24 mouse cellular contexts compared by ENCODE assay signal in genomic region chr6:116406680-116407079, GRCm38 (mm10). TPM values are rescaled to one million over a fixed set of nuclear protein-coding genes. Genes with fewer than 3 reads are reported as not detected.
DNase-seq lines count a peak whose midpoint lies in the region; ATAC-seq and TF ChIP-seq lines count a peak whose summit lies in the region.
"Had no signal": no experiment of that assay in that cellular context is flagged by ENCODE, and none has a peak within 500 bp of the region (broad histone marks: within the 10 kb centered on the region; RNA-seq: fewer than 3 reads in every experiment).

No protein-coding gene starts in this region.

- no peak for TF ChIP-seq CTCF in heart, adult 2 months (IDR thresholded peaks at IDR 0.05)

- H3K27me3 ChIP-seq in heart, adult 2 months (ENCODE audit: control insufficient read depth, insufficient read depth, low read length) = no peaks in the 10 kb centered on the region
- no peaks in the 10 kb centered on the region for H3K27me3 ChIP-seq in neural tube, embryonic 12.5 days (replicated peaks)
- H3K27me3 ChIP-seq: embryonic facial prominence, embryonic 12.5 days; hindbrain, embryonic 15.5 days; intestine, embryonic 15.5 days; midbrain, embryonic 15.5 days had no signal

- intact Hi-C loops in heart, adult 2 months (cut with DNase I) = no loop called here

- no peak for TF ChIP-seq POLR2A in heart, adult 2 months (IDR thresholded peaks at IDR 0.05; ENCODE audit: insufficient read depth, low read depth, low read length)

- H3K9me3 ChIP-seq in neural tube, embryonic 12.5 days = no peaks in the 10 kb centered on the region
- H3K9me3 ChIP-seq: embryonic facial prominence, embryonic 12.5 days; heart, embryonic 10.5 days; hindbrain, embryonic 15.5 days; intestine, embryonic 15.5 days; midbrain, embryonic 15.5 days had no signal

- no peaks in the 10 kb centered on the region for H3K79me2 ChIP-seq in heart, adult 2 months (replicated peaks; ENCODE audit: control insufficient read depth, insufficient read depth, low read length)

- H3K9ac ChIP-seq in heart, adult 2 months (ENCODE audit: low read depth, low read length) = no peak overlapping the region
- no peak overlapping the region for H3K9ac ChIP-seq in neural tube, embryonic 12.5 days
- H3K9ac ChIP-seq: embryonic facial prominence, embryonic 12.5 days; hindbrain, embryonic 15.5 days; intestine, embryonic 15.5 days; midbrain, embryonic 15.5 days had no signal

- no peak for TF ChIP-seq EP300 in heart, adult 2 months (IDR thresholded peaks at IDR 0.05; ENCODE audit: insufficient read depth, low read depth, low read length)

- no peak overlapping the region for H3K27ac ChIP-seq in heart, adult 2 months
- no peak overlapping the region for H3K27ac ChIP-seq in neural tube, embryonic 12.5 days
- H3K27ac ChIP-seq: embryonic facial prominence, embryonic 12.5 days; gastrocnemius, adult 2 months; heart, embryonic 10.5 days; hindbrain, embryonic 15.5 days; intestine, embryonic 15.5 days; left cerebral cortex, adult 2 months; macrophage; midbrain, embryonic 15.5 days had no signal

- H3K36me3 ChIP-seq in heart, adult 2 months (ENCODE audit: control insufficient read depth, insufficient read depth, low read length) = no peaks in the 10 kb centered on the region
- peaks cover 28% of the 10 kb centered on the region; the same call in 1 of the 2 replicates for H3K36me3 ChIP-seq in neural tube, embryonic 12.5 days

- DNase-seq in heart, adult 11 months = peak; percentile 85
- DNase-seq in heart, adult 2 months = no peak
- no peak for DNase-seq in neural tube, embryonic 10.5 days (ENCODE audit: extremely low spot score, low spot score)
- DNase-seq in adrenal gland, postnatal 14 days = peak; percentile 24
- no peak for DNase-seq in thymus, adult 18-20 months
- DNase-seq: cerebellum, adult 18-20 months; cerebellum, postnatal 14 days; gastrocnemius, adult 2 months; heart, postnatal 4 days; kidney, adult 8-10 months; kidney, postnatal 10 days; left cerebral cortex, postnatal 4 days; thymus, postnatal 25 days had no signal

- 76% methylated on average over 5 of the region's 5 CpGs for WGBS in heart, adult 2 months
- WGBS in neural tube, embryonic 12.5 days = 73% methylated on average over 5 of the region's 5 CpGs

- no peak overlapping the region for H3K4me3 ChIP-seq in heart, adult 2 months
- no peak overlapping the region for H3K4me3 ChIP-seq in neural tube, embryonic 12.5 days
- H3K4me3 ChIP-seq: embryonic facial prominence, embryonic 12.5 days; gastrocnemius, adult 2 months; heart, embryonic 10.5 days; hindbrain, embryonic 15.5 days; intestine, embryonic 15.5 days; left cerebral cortex, adult 2 months; midbrain, embryonic 15.5 days had no signal

- H3K4me2 ChIP-seq in neural tube, embryonic 12.5 days (replicated peaks) = no peak overlapping the region
- H3K4me2 ChIP-seq: embryonic facial prominence, embryonic 12.5 days; hindbrain, embryonic 15.5 days; intestine, embryonic 15.5 days; midbrain, embryonic 15.5 days had no signal

- H3K4me1 ChIP-seq in heart, adult 2 months (ENCODE audit: control insufficient read depth, insufficient read depth, low read length) = no peaks in the 10 kb centered on the region
- H3K4me1 ChIP-seq in neural tube, embryonic 12.5 days = peaks cover 11% of the 10 kb centered on the region; the same call in 1 of the 2 replicates
- H3K4me1 ChIP-seq: embryonic facial prominence, embryonic 12.5 days; intestine, embryonic 15.5 days had no signal

- ATAC-seq in neural tube, embryonic 12.5 days (ENCODE audit: low FRiP score, low read depth) = peak; percentile 27; the same call in 1 of the 2 replicates
- no peak for ATAC-seq in megakaryocyte progenitor cell, adult 5-6 weeks (replicated peaks; ENCODE audit: poor library complexity)
- ATAC-seq: forebrain, embryonic 14.5 days; intestine, embryonic 15.5 days; lung, postnatal 0 days; midbrain, embryonic 15.5 days had no signal

RNA-seq across cellular contexts. Expression of gene Alox5, which starts 54.3 kb away (rescaled TPM):
- 10 to 100 TPM; 14.3 to 16.4 TPM for total RNA-seq in heart, adult 2 months (2021)
- 6.6 and 12.2 TPM in 2 replicates for polyA plus RNA-seq in heart, adult 2 months (2012; rRNA removed)
- 0.41 and 0.71 TPM in 2 replicates for polyA plus RNA-seq in neural tube, embryonic 12.5 days (2016; fragmentation: Nextera tagmentation; extraction: Ambion mirVana)
- 1.5 and 2.7 TPM in 2 replicates for total RNA-seq in adrenal gland, postnatal 14 days (2021)
- 8.1 and 9.5 TPM in 2 replicates for total RNA-seq in megakaryocyte progenitor cell, adult 5-6 weeks (2015)
- total RNA-seq in megakaryocyte progenitor cell, adult 5-6 weeks (2017) = 5.9 and 12.3 TPM in 2 replicates

Comparison
In these comparisons a context has a peak if more than half of its experiments do, and no peak if none do; other contexts are left out.
1. DNase-seq: peak in heart, adult 11 months (single experiment) and adrenal gland, postnatal 14 days (single experiment); none in heart, adult 2 months (0 of 2), neural tube, embryonic 10.5 days (single experiment) and thymus, adult 18-20 months (0 of 2).